Mouse (Mus musculus): ENCODE measurements around the gene Tmem269. TPM values are rescaled to one million over a fixed set of nuclear protein-coding genes. Genes with fewer than 3 reads are reported as not detected.
A peak's percentile ranks its signal among the peaks of the same experiment; 100 is the strongest.

The Tmem269 gene
- polyA plus RNA-seq, 1 experiment from 2014 or later: not detected

DNA sequence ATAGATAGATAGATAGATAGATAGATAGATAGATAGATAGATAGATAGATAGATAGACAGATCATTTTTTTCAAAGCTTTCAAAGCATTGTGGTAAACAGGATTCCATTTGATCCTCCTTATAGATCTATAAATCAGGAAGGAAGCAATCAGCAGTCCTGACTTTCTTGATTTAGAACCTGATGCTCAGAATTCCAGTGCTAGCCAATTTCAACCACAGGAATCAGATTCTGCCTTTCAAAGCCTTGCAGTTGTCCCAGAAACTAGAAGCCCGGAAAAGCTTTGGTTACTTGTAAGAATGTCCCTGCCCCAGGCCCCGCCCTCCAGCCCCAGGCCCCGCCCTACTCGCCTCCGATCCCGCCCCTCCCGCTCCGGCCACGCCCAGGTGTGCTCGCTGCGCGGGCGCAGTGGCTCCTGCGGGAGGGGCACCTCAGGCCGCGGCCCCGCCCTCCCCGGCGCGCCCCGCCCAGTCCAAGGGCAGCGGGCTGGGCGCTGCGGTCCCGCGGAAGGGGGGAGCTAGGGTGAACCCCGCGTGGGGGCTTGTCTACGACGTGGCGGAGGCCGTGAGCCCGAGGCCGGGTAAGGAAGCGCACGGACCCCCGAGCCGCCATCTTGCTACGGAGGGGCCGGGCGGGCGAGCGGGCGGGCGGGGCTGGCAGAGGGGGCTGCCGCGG lies 23.0 kb downstream of the Tmem269 start, which contains the start of gene Svbp:
Gene Svbp, plus strand, starts transcription at position 398 of the 673 bp plus-strand sequence.
- Histone ChIP-seq H3K36me3 (ENCODE audit: control insufficient read depth, insufficient read depth, low read length) (no peaks in the 10 kb centered on the region), H3K27me3 (ENCODE audit: control insufficient read depth, insufficient read depth, low read length) (no peaks in the 10 kb centered on the region), H3K4me1 (replicated peaks; ENCODE audit: control insufficient read depth, insufficient read depth, low read length) (no peaks in the 10 kb centered on the region), H3K27ac (ENCODE audit: low read depth, low read length) (no peak within 1 kb of the TSS; the same call in 1 of the 2 replicates), H3K4me2 (ENCODE audit: low read depth, low read length, severe bottlenecking) (peak within 1 kb of the TSS; percentile 56), H3K9me3 (ENCODE audit: control insufficient read depth, low read length) (no peaks in the 10 kb centered on the region), H3K9ac (ENCODE audit: low read length) (peak within 1 kb of the TSS; percentile 77), H3K4me3 (ENCODE audit: low read depth, low read length) (peak within 1 kb of the TSS; percentile 76)
- ATAC-seq (replicated peaks; ENCODE audit: low FRiP score) (peak; percentile 94), DNase-seq (ENCODE audit: low spot score) (peak; percentile 97)
- under 1% methylated on average over 45 of the region's 47 CpGs for WGBS

- Histone ChIP-seq H3K27me3 (ENCODE audit: control insufficient read depth, insufficient read depth, low read length) (no peaks in the 10 kb centered on the region), H3K36me3 (ENCODE audit: control insufficient read depth, insufficient read depth, low read length) (no peaks in the 10 kb centered on the region), H3K4me2 (ENCODE audit: low read depth, low read length, severe bottlenecking) (no peak overlapping the region), H3K9ac (ENCODE audit: low read length) (no peak overlapping the region), H3K4me1 (replicated peaks; ENCODE audit: control insufficient read depth, insufficient read depth, low read length) (no peaks in the 10 kb centered on the region), H3K4me3 (ENCODE audit: low read depth, low read length) (no peak overlapping the region), H3K9me3 (ENCODE audit: control insufficient read depth, low read length) (no peaks in the 10 kb centered on the region), H3K27ac (ENCODE audit: low read depth, low read length) (no peak overlapping the region)
- no peak for DNase-seq (ENCODE audit: low spot score)
- ATAC-seq (replicated peaks; ENCODE audit: low FRiP score): no peak
- WGBS: 90% methylated on average over 4 of the region's 4 CpGs
Measured at GRCm38 (mm10) chr4:119192757-119193156, 25.3 kb downstream of the Tmem269 start.

DNA sequence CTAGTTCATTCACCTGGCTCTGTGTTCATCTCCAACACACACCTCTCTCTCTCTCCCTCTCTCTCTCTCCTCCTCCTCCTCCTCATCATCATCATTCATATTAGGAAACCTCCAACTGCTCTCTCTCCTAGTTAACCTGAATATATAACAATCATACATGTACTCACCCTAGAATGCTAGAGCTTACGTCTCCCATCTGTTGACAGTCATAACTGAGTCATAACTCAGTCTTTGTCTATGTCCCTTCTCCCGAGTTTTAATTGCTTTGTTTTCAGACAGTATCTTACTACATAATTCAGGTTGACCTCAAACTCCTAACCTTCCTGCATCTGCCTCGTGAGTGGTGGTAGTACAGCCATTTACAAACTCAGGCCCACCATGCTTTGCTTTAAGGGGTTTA lies 26.7 kb downstream of the Tmem269 start:
- no peak for DNase-seq (ENCODE audit: low spot score)

GRCm38 (mm10) chr4:119190618-119191017 lies 27.4 kb downstream of the Tmem269 start:
- H3K4me2 ChIP-seq (ENCODE audit: low read depth, low read length, severe bottlenecking): no peak overlapping the region
- no peak for DNase-seq (ENCODE audit: low spot score)
- H3K27ac ChIP-seq (ENCODE audit: low read depth, low read length): no peak overlapping the region

More for the DNA sequence above, 26.7 kb downstream of the Tmem269 start:
- no peaks in the 10 kb centered on the region for H3K9me3 ChIP-seq (ENCODE audit: control insufficient read depth, low read length)
- no peaks in the 10 kb centered on the region for H3K4me1 ChIP-seq (replicated peaks; ENCODE audit: control insufficient read depth, insufficient read depth, low read length)
- no peak overlapping the region for H3K4me2 ChIP-seq (ENCODE audit: low read depth, low read length, severe bottlenecking)
- no peak overlapping the region for H3K27ac ChIP-seq (ENCODE audit: low read depth, low read length)
- 81% methylated on average over 3 of the region's 3 CpGs for WGBS
- no peak for ATAC-seq (replicated peaks; ENCODE audit: low FRiP score)
- no peaks in the 10 kb centered on the region for H3K36me3 ChIP-seq (ENCODE audit: control insufficient read depth, insufficient read depth, low read length)
- no peak overlapping the region for H3K9ac ChIP-seq (ENCODE audit: low read length)
- no peaks in the 10 kb centered on the region for H3K27me3 ChIP-seq (ENCODE audit: control insufficient read depth, insufficient read depth, low read length)
- no peak overlapping the region for H3K4me3 ChIP-seq (ENCODE audit: low read depth, low read length)

DNA sequence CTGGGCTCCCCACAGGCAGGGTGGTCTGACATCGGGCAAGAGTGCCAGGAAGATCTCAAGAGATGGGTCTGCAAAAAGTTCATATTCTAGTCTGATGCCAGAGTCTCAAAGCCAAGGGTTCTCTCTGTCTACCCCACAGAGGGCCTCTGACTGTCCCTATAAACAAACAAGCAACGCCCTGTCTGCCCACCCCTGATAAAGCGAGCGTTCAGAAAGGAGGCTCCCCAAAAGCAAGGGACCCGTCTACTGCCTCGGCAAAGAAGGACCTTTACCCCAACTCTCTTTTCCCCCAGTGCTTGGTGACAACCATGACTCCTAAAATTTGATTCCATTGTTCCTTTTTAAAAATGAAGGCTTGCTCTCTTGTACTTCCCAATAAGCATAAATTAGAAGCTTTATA lies 28.2 kb downstream of the Tmem269 start, which contains the start of gene Ermap:
Gene Ermap, minus strand, starts transcription at position 148 of the 400 bp plus-strand sequence.
- Histone ChIP-seq H3K4me3 (ENCODE audit: low read depth, low read length) (no peak within 1 kb of the TSS), H3K4me2 (ENCODE audit: low read depth, low read length, severe bottlenecking) (no peak within 1 kb of the TSS), H3K4me1 (replicated peaks; ENCODE audit: control insufficient read depth, insufficient read depth, low read length) (no peaks in the 10 kb centered on the region), H3K27me3 (ENCODE audit: control insufficient read depth, insufficient read depth, low read length) (no peaks in the 10 kb centered on the region), H3K36me3 (ENCODE audit: control insufficient read depth, insufficient read depth, low read length) (no peaks in the 10 kb centered on the region), H3K9ac (ENCODE audit: low read length) (no peak within 1 kb of the TSS), H3K9me3 (ENCODE audit: control insufficient read depth, low read length) (no peaks in the 10 kb centered on the region), H3K27ac (ENCODE audit: low read depth, low read length) (no peak within 1 kb of the TSS)
- 73% methylated on average over 6 of the region's 6 CpGs for WGBS
- ATAC-seq (replicated peaks; ENCODE audit: low FRiP score): no peak
- no peak for DNase-seq (ENCODE audit: low spot score)

More at GRCm38 (mm10) chr4:119190618-119191017, 27.4 kb downstream of the Tmem269 start:
- Histone ChIP-seq H3K4me1 (replicated peaks; ENCODE audit: control insufficient read depth, insufficient read depth, low read length) (no peaks in the 10 kb centered on the region), H3K9ac (ENCODE audit: low read length) (no peak overlapping the region), H3K27me3 (ENCODE audit: control insufficient read depth, insufficient read depth, low read length) (no peaks in the 10 kb centered on the region), H3K4me3 (ENCODE audit: low read depth, low read length) (no peak overlapping the region), H3K36me3 (ENCODE audit: control insufficient read depth, insufficient read depth, low read length) (no peaks in the 10 kb centered on the region), H3K9me3 (ENCODE audit: control insufficient read depth, low read length) (no peaks in the 10 kb centered on the region)
- ATAC-seq (replicated peaks; ENCODE audit: low FRiP score): no peak
- 89% methylated on average over 8 of the region's 8 CpGs for WGBS

- H3K9me3 ChIP-seq (ENCODE audit: control insufficient read depth, low read length): no peaks in the 10 kb centered on the region
- no peaks in the 10 kb centered on the region for H3K36me3 ChIP-seq (ENCODE audit: control insufficient read depth, insufficient read depth, low read length)
- no peak overlapping the region for H3K27ac ChIP-seq (ENCODE audit: low read depth, low read length)
- no peaks in the 10 kb centered on the region for H3K4me1 ChIP-seq (replicated peaks; ENCODE audit: control insufficient read depth, insufficient read depth, low read length)
- DNase-seq (ENCODE audit: low spot score) (no peak), ATAC-seq (replicated peaks; ENCODE audit: low FRiP score) (no peak)
- no peak overlapping the region for H3K9ac ChIP-seq (ENCODE audit: low read length)
- WGBS: 80% methylated on average over 6 of the region's 6 CpGs
- no peak overlapping the region for H3K4me2 ChIP-seq (ENCODE audit: low read depth, low read length, severe bottlenecking)
- no peaks in the 10 kb centered on the region for H3K27me3 ChIP-seq (ENCODE audit: control insufficient read depth, insufficient read depth, low read length)
- no peak overlapping the region for H3K4me3 ChIP-seq (ENCODE audit: low read depth, low read length)
Measured at GRCm38 (mm10) chr4:119189392-119189791, 28.6 kb downstream of the Tmem269 start.

DNA sequence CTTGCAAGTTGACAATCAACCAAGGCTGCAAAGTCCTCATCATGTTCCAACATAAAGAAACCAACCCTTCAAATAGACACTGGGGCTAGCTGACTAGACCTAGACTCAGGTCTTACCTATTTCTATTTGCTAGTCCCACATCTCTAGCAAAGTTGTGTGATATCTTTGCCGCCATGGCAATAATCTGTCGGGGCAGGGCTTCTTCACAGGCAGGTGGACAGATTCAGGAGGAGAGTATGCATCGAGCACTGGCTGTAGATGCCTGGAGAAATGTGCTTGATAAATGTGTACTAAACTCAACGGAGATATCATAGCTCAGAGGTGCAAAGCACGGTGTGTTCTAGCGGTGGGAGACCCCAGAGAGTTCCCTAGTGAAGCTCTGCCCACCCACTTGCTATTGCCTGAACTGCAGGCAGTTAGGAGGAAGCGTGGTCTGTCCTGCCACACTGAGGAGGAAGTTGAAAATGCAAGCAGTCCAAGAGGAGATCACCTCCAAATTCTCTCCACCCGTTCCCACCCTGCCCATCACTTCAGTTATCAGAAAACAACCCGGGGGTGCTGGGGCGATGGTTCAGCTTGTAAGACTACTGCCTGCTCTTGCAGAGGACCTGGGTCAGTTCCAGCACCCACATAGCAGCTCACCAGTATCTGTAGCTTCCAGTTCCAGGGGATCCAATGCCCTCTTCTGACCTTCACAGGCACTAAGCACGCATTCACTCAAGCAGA lies 29.8 kb downstream of the Tmem269 start:
- no peaks in the 10 kb centered on the region for H3K36me3 ChIP-seq (ENCODE audit: control insufficient read depth, insufficient read depth, low read length)
- H3K27ac ChIP-seq (ENCODE audit: low read depth, low read length): no peak overlapping the region
- no peak for DNase-seq (ENCODE audit: low spot score)
- no peak overlapping the region for H3K4me2 ChIP-seq (ENCODE audit: low read depth, low read length, severe bottlenecking)
- H3K9me3 ChIP-seq (ENCODE audit: control insufficient read depth, low read length): no peaks in the 10 kb centered on the region
- H3K4me3 ChIP-seq (ENCODE audit: low read depth, low read length): no peak overlapping the region
- 66% methylated on average over 11 of the region's 11 CpGs for WGBS
- H3K9ac ChIP-seq (ENCODE audit: low read length): no peak overlapping the region
- ATAC-seq (replicated peaks; ENCODE audit: low FRiP score): no peak
- no peaks in the 10 kb centered on the region for H3K27me3 ChIP-seq (ENCODE audit: control insufficient read depth, insufficient read depth, low read length)
- no peaks in the 10 kb centered on the region for H3K4me1 ChIP-seq (replicated peaks; ENCODE audit: control insufficient read depth, insufficient read depth, low read length)

DNA sequence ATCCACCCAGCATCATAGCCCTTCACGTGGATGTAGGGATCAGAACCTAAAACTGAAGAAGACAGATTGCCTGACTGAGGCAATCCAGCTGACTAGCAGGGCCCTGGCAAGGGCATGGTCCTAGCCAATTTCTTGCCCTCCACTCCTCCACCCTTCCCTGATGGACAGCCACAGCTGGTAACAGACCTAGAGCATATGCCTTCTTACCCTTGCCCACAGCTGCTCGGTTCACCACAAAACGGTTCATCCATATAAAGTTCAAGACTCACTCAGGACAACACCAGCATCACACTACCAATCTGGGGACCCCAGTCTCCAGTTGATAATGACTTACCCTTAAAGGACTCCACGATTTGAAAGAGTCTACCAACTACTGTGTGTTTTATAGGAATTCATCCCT lies 32.2 kb downstream of the Tmem269 start:
- Histone ChIP-seq H3K27me3 (ENCODE audit: control insufficient read depth, insufficient read depth, low read length) (no peaks in the 10 kb centered on the region), H3K4me2 (ENCODE audit: low read depth, low read length, severe bottlenecking) (no peak overlapping the region), H3K27ac (ENCODE audit: low read depth, low read length) (no peak overlapping the region), H3K4me1 (replicated peaks; ENCODE audit: control insufficient read depth, insufficient read depth, low read length) (no peaks in the 10 kb centered on the region), H3K36me3 (ENCODE audit: control insufficient read depth, insufficient read depth, low read length) (no peaks in the 10 kb centered on the region), H3K9ac (ENCODE audit: low read length) (no peak overlapping the region), H3K9me3 (ENCODE audit: control insufficient read depth, low read length) (no peaks in the 10 kb centered on the region), H3K4me3 (ENCODE audit: low read depth, low read length) (no peak overlapping the region)
- DNase-seq (ENCODE audit: low spot score) (no peak), ATAC-seq (replicated peaks; ENCODE audit: low FRiP score) (no peak)
- 87% methylated on average over 4 of the region's 4 CpGs for WGBS
